Mouse (Mus musculus): ENCODE results near the gene Eya3.

- TF ChIP-seq POLR2A (IDR thresholded peaks at IDR 0.05; ENCODE audit: borderline replicate concordance, low read depth, low read length) (no peak), CTCF (IDR thresholded peaks at IDR 0.05; ENCODE audit: low read depth, low read length) (no peak)
Observed at GRCm38 (mm10) chr4:132636554-132636953, 2.2 kb upstream of the Eya3 start.

Data from bone marrow macrophage, adult 2 months (primary cell).